Mouse (Mus musculus): ENCODE measurements around the gene Hand2. TPM values are rescaled to one million over a fixed set of nuclear protein-coding genes. Genes with fewer than 3 reads are reported as not detected.

Gene Hand2
- polyA plus RNA-seq (2012; fragmentation: generic; extraction: Trizol), result not detected

DNA sequence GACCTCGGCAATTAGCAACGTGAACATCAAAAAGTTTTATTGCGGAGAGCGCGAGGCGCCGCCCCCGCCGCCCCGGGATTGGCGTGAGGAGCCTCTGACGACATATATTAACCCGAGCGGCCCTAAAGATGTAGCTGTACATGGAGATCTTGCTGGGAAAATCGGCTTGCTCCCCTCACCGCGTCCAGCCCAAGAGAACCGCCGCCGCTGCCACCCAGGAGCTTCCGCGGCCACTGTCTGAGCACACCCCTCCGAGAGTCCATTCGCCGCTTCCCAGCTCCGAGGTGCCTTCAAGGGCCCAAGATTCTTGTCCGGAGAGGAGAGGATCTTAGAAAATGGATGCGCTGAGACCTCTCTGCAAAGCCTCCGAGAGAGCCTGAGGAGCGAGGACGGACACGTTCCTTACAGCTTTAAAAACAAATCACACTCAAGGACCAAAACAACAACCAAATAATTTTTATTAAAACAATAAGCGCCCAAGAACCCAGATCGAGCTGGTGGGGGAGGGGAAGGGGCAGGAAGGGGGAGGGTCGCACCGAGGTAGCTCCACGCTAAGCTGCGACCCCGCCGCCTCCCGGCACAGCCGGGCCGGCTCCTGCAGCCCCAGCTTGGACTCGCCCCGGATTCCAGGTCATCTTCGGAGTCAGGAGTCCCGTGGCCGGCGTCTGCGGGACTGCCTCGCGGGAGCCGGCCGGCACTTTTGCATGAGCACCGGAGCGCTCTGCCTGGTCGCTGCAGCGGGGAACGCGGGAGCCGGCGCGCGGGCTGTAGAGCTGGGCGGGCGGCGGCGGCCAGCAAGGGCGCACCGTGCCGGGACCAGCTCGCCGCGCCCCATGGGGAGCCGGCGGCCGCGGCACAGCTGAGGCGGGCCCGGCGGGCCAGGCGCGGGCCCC lies at the start of gene Hand2:
TSS of gene Hand2 (plus strand) at position 133 of the 893 bp plus-strand sequence.
- no peak within 1 kb of the TSS for H3K4me2 ChIP-seq (ENCODE audit: low read depth)
- H3ac ChIP-seq (ENCODE audit: control insufficient read depth, insufficient read length), result no peak within 1 kb of the TSS
- H3K36me3 ChIP-seq (ENCODE audit: control insufficient read depth, insufficient read depth), result no peaks in the 10 kb centered on the region
- no peak within 1 kb of the TSS for H3K4me3 ChIP-seq
- no peak for TF ChIP-seq TCF3 (IDR thresholded peaks at IDR 0.05; ENCODE audit: insufficient read length, low read depth)
- peaks cover 65% of the 10 kb centered on the region for H3K27me3 ChIP-seq (ENCODE audit: control insufficient read depth, insufficient read depth, insufficient read length)
- H3K79me2 ChIP-seq (ENCODE audit: control insufficient read depth, insufficient read depth), result no peaks in the 10 kb centered on the region

GRCm38 (mm10) chr8:57273055-57273454 lies 47.7 kb upstream of the Hand2 start:
- Histone ChIP-seq H3K79me2 (ENCODE audit: control insufficient read depth, insufficient read depth) (no peaks in the 10 kb centered on the region), H3K4me3 (no peak overlapping the region), H3K27me3 (ENCODE audit: control insufficient read depth, insufficient read depth, insufficient read length) (no peaks in the 10 kb centered on the region), H3K4me2 (ENCODE audit: low read depth) (no peak overlapping the region), H3K36me3 (ENCODE audit: control insufficient read depth, insufficient read depth) (no peaks in the 10 kb centered on the region), H3ac (ENCODE audit: control insufficient read depth, insufficient read length) (no peak overlapping the region)
- TF ChIP-seq TCF3 (IDR thresholded peaks at IDR 0.05; ENCODE audit: insufficient read length, low read depth) (no peak), POLR2A (IDR thresholded peaks at IDR 0.05; ENCODE audit: insufficient read length, low read depth) (no peak), MYOD1 (IDR thresholded peaks at IDR 0.05; ENCODE audit: control insufficient read depth in 1 of 3, insufficient read length in 2 of 3, low read depth in 2 of 3) (no peak), USF1 (IDR thresholded peaks at IDR 0.05; ENCODE audit: low read depth) (no peak), SRF (IDR thresholded peaks at IDR 0.05; ENCODE audit: control insufficient read depth, insufficient read length, low read depth) (no peak), TCF12 (IDR thresholded peaks at IDR 0.05; ENCODE audit: insufficient read depth, poor library complexity, severe bottlenecking) (no peak), MAX (IDR thresholded peaks at IDR 0.05; ENCODE audit: low read depth) (no peak), MYOG (IDR thresholded peaks at IDR 0.05; ENCODE audit: control insufficient read depth in 1 of 3, insufficient read depth in 1 of 3, insufficient read length in 2 of 3, low read depth in 2 of 3) (no peak), POLR2AphosphoS2 (IDR thresholded peaks at IDR 0.05; ENCODE audit: insufficient read length, low read depth) (no peak), CEBPB (IDR thresholded peaks at IDR 0.05; ENCODE audit: insufficient read depth, poor library complexity, severe bottlenecking) (no peak), E2F4 (IDR thresholded peaks at IDR 0.05; ENCODE audit: insufficient read depth) (no peak), REST (IDR thresholded peaks at IDR 0.05; ENCODE audit: insufficient read depth, insufficient read length) (no peak)

- Histone ChIP-seq H3K79me2 (ENCODE audit: control insufficient read depth, insufficient read depth) (no peaks in the 10 kb centered on the region), H3K36me3 (ENCODE audit: control insufficient read depth, insufficient read depth) (no peaks in the 10 kb centered on the region), H3K27me3 (ENCODE audit: control insufficient read depth, insufficient read depth, insufficient read length) (no peaks in the 10 kb centered on the region), H3K4me3 (no peak overlapping the region), H3K4me2 (ENCODE audit: low read depth) (no peak overlapping the region), H3ac (ENCODE audit: control insufficient read depth, insufficient read length) (no peak overlapping the region)
- TF ChIP-seq USF1 (IDR thresholded peaks at IDR 0.05; ENCODE audit: low read depth), result no peak
- no peak for TF ChIP-seq TCF3 (IDR thresholded peaks at IDR 0.05; ENCODE audit: insufficient read length, low read depth)
- TF ChIP-seq SRF (IDR thresholded peaks at IDR 0.05; ENCODE audit: control insufficient read depth, insufficient read length, low read depth), result no peak
- TF ChIP-seq MYOG (IDR thresholded peaks at IDR 0.05; ENCODE audit: control insufficient read depth in 1 of 3, insufficient read depth in 1 of 3, insufficient read length in 2 of 3, low read depth in 2 of 3), result no peak
- TF ChIP-seq POLR2A (IDR thresholded peaks at IDR 0.05; ENCODE audit: insufficient read length, low read depth), result no peak
- TF ChIP-seq MAX (IDR thresholded peaks at IDR 0.05; ENCODE audit: low read depth), result no peak
- no peak for TF ChIP-seq MYOD1 (IDR thresholded peaks at IDR 0.05; ENCODE audit: control insufficient read depth in 1 of 3, insufficient read length in 2 of 3, low read depth in 2 of 3)
- no peak for TF ChIP-seq TCF12 (IDR thresholded peaks at IDR 0.05; ENCODE audit: insufficient read depth, poor library complexity, severe bottlenecking)
Measured at GRCm38 (mm10) chr8:57293441-57293840, 27.3 kb upstream of the Hand2 start.

DNA sequence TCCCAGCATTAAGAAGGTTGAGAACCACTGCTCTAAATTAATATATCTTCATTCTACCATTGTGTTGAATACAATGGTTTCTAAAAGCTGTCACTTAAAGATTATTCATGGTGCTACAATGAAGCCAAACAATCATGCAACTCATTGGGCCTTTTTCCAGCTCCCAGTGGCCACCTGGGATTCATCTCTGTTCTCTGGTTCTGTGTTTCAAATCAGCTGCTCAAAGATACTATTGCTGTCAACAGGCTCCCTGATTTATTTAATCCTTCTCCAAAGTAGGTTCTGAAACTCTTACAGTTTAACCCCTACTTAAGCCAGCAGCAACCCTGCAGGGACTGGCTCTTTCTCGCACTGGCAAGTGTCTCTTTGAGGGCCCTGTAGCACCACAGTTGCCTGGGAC lies 17.3 kb upstream of the Hand2 start:
- Histone ChIP-seq H3K4me3 (no peak overlapping the region), H3K36me3 (ENCODE audit: control insufficient read depth, insufficient read depth) (no peaks in the 10 kb centered on the region), H3K79me2 (ENCODE audit: control insufficient read depth, insufficient read depth) (no peaks in the 10 kb centered on the region), H3ac (ENCODE audit: control insufficient read depth, insufficient read length) (no peak overlapping the region), H3K27me3 (ENCODE audit: control insufficient read depth, insufficient read depth, insufficient read length) (no peaks in the 10 kb centered on the region), H3K4me2 (ENCODE audit: low read depth) (no peak overlapping the region)
- no peak for TF ChIP-seq TCF3 (IDR thresholded peaks at IDR 0.05; ENCODE audit: insufficient read length, low read depth)

DNA sequence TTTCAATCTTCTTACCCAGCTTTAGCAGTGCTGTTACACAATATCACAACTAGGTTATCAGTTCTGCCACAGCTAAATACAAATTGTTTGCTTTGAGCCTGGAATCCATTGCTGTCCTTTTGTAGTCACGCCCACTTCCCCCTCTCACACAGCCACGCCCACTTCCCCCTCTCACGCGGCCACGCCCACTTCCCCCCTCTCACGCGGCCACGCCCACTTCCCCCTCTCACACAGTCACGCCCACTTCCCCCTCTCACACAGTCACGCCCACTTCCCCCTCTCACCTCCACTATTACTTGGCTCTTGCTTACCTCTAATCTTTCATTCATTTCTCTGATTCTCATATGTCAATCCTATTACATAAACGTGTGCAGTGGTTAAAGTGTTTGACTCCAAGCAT lies 15.8 kb upstream of the Hand2 start:
- Histone ChIP-seq H3K27me3 (ENCODE audit: control insufficient read depth, insufficient read depth, insufficient read length) (no peaks in the 10 kb centered on the region), H3K79me2 (ENCODE audit: control insufficient read depth, insufficient read depth) (no peaks in the 10 kb centered on the region), H3K4me2 (ENCODE audit: low read depth) (no peak overlapping the region), H3ac (ENCODE audit: control insufficient read depth, insufficient read length) (no peak overlapping the region), H3K4me3 (no peak overlapping the region), H3K36me3 (ENCODE audit: control insufficient read depth, insufficient read depth) (no peaks in the 10 kb centered on the region)
- TF ChIP-seq MYOG (IDR thresholded peaks at IDR 0.05; ENCODE audit: control insufficient read depth in 1 of 3, insufficient read depth in 1 of 3, insufficient read length in 2 of 3, low read depth in 2 of 3) (no peak), TCF3 (IDR thresholded peaks at IDR 0.05; ENCODE audit: insufficient read length, low read depth) (no peak), POLR2AphosphoS2 (IDR thresholded peaks at IDR 0.05; ENCODE audit: insufficient read length, low read depth) (no peak), REST (IDR thresholded peaks at IDR 0.05; ENCODE audit: insufficient read depth, insufficient read length) (no peak), MAX (IDR thresholded peaks at IDR 0.05; ENCODE audit: low read depth) (no peak), USF1 (IDR thresholded peaks at IDR 0.05; ENCODE audit: low read depth) (no peak), MYOD1 (IDR thresholded peaks at IDR 0.05; ENCODE audit: control insufficient read depth in 1 of 3, insufficient read length in 2 of 3, low read depth in 2 of 3) (no peak), TCF12 (IDR thresholded peaks at IDR 0.05; ENCODE audit: insufficient read depth, poor library complexity, severe bottlenecking) (no peak), SRF (IDR thresholded peaks at IDR 0.05; ENCODE audit: control insufficient read depth, insufficient read length, low read depth) (no peak), POLR2A (IDR thresholded peaks at IDR 0.05; ENCODE audit: insufficient read length, low read depth) (no peak), E2F4 (IDR thresholded peaks at IDR 0.05; ENCODE audit: insufficient read depth) (no peak), CEBPB (IDR thresholded peaks at IDR 0.05; ENCODE audit: insufficient read depth, poor library complexity, severe bottlenecking) (no peak)

Data from myocyte (in vitro differentiated cells).